Mouse (Mus musculus) limb, embryonic 13.5 days (tissue): Measurements from ENCODE around the gene Lrch1. TPM values are rescaled to one million over a fixed set of nuclear protein-coding genes. Genes with fewer than 3 reads are reported as not detected.

Source experiments
- ATAC-seq: fragments of 200-750 bp; cut with Nextera tagmentation; 2 replicates; pipeline ENCODE4 v1.8.0; 2017; ENCODE audit warnings: low read depth, moderate number of reproducible peaks, moderate TSS enrichment; ENCODE audit not compliant: low FRiP score
- H3K27ac ChIP-seq: fragments of 300-500 bp; sonication (generic); 2 replicates; pipeline ENCODE4 v1.5.1; 2015; ENCODE audit warnings: inconsistent platforms, mild to moderate bottlenecking, moderate library complexity
- H3K27me3 ChIP-seq: fragments of 300-500 bp; sonication (generic); 2 replicates; pipeline ENCODE4 v1.6.1; 2015; ENCODE audit warnings: mild to moderate bottlenecking, inconsistent platforms
- H3K36me3 ChIP-seq: fragments of 300-500 bp; sonication (generic); 2 replicates; pipeline ENCODE4 v1.6.1; 2015; ENCODE audit warnings: inconsistent platforms, mild to moderate bottlenecking, moderate library complexity
- H3K4me1 ChIP-seq: fragments of 300-500 bp; sonication (generic); 2 replicates; pipeline ENCODE4 v1.6.1; 2015; ENCODE audit warnings: inconsistent platforms
- H3K4me2 ChIP-seq: fragments of 300-500 bp; sonication (generic); replicated peaks from 2 replicates; pipeline ENCODE4 v1.6.1; 2015; ENCODE audit warnings: inconsistent platforms, mild to moderate bottlenecking, moderate library complexity
- H3K4me3 ChIP-seq: fragments of 300-500 bp; sonication (generic); 2 replicates; pipeline ENCODE4 v1.5.1; 2015; ENCODE audit warnings: moderate library complexity, mild to moderate bottlenecking, inconsistent platforms
- H3K9ac ChIP-seq: fragments of 300-500 bp; sonication (generic); 2 replicates; pipeline ENCODE4 v1.6.1; 2015; ENCODE audit warnings: mild to moderate bottlenecking, inconsistent platforms
- H3K9me3 ChIP-seq: fragments of 300-500 bp; sonication (generic); 2 replicates; pipeline ENCODE4 v1.6.1; 2016; ENCODE audit warnings: inconsistent platforms
- WGBS: fragments of 180-500 bp; shearing (Covaris S2); methylation state at CpG from one replicate; pipeline ENCODE4 v1.1.7; 2015; 5-methylcytosine and 5-hydroxymethylcytosine counted together
- polyA plus RNA-seq: library from polyadenylated mRNA; unstranded; fragments of >200 nt; fragmentation: Nextera tagmentation; extraction: Ambion mirVana; gene quantifications from 2 replicates; pipeline ENCODE4 v1.2.1, GENCODE M21; 2015

The Lrch1 gene
- polyA plus RNA-seq, 1 experiment from 2014 or later: 14.6 TPM

GRCm38 (mm10) chr14:74838816-74839215, 108.9 kb downstream of the Lrch1 start:
- Histone ChIP-seq H3K4me2 (no peak overlapping the region), H3K27me3 (no peaks in the 10 kb centered on the region), H3K9me3 (no peaks in the 10 kb centered on the region), H3K36me3 (peaks cover 5% of the 10 kb centered on the region; the same call in 1 of the 2 replicates), H3K4me1 (peaks cover 22% of the 10 kb centered on the region), H3K4me3 (no peak overlapping the region), H3K9ac (no peak overlapping the region), H3K27ac (no peak overlapping the region)
- 85% methylated on average over 7 of the region's 7 CpGs for WGBS
- ATAC-seq: no peak

GRCm38 (mm10) chr14:74835010-74835409, 112.7 kb downstream of the Lrch1 start:
- WGBS: 60% methylated on average over 1 of the region's 1 CpGs
- no peak overlapping the region for H3K9ac ChIP-seq
- H3K4me2 ChIP-seq: no peak overlapping the region
- no peaks in the 10 kb centered on the region for H3K9me3 ChIP-seq
- H3K27me3 ChIP-seq: no peaks in the 10 kb centered on the region
- H3K4me3 ChIP-seq: no peak overlapping the region
- peaks cover 5% of the 10 kb centered on the region; the same call in 1 of the 2 replicates for H3K36me3 ChIP-seq
- no peak overlapping the region for H3K27ac ChIP-seq
- H3K4me1 ChIP-seq: peaks cover 13% of the 10 kb centered on the region
- no peak for ATAC-seq

DNA sequence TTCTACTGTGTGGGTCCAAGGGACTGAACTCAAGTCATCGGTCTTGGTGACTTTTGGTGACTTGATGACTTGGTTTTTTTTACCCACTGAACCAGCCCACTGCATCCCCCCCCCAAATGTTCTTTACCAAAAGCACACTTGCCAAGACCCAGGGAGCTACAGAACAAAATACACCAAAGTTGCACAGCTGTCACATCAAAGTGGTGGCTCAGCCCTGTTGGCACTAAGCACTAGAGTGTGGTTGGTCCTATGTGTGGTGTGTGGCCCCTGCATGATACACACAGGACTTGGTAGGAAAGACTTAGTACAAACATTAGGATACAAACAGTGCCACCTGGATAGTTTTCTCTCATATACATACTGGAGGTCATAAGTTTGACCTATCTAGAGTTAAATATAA, 113.5 kb downstream of the Lrch1 start:
- 96% methylated on average over 1 of the region's 1 CpGs for WGBS
- Histone ChIP-seq H3K36me3 (peaks cover 5% of the 10 kb centered on the region; the same call in 1 of the 2 replicates), H3K4me1 (peaks cover 8% of the 10 kb centered on the region; the same call in 1 of the 2 replicates), H3K27ac (no peak overlapping the region), H3K9me3 (no peaks in the 10 kb centered on the region), H3K9ac (no peak overlapping the region), H3K27me3 (no peaks in the 10 kb centered on the region), H3K4me2 (no peak overlapping the region), H3K4me3 (no peak overlapping the region)
- ATAC-seq: no peak

DNA sequence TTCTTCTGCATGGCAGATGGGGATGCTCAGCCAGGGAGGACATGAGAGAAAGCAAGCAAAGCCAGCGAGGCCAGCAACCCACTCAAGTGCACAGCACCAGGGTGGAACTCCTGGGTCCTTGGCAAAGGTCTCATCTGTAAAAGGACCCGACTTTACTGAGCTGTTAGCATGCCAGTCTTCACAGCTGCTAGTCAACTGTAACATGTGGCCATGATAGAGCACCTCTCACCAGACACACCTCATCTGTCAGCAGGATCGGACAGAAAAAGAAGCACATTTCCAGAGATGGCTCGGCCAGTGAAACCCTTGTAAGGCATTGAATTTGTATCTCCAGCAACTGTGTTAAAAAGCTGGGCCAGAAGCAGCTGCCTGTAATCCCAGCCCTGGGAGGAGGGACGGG, 116.0 kb downstream of the Lrch1 start:
- H3K27me3 ChIP-seq: no peaks in the 10 kb centered on the region
- H3K4me3 ChIP-seq: no peak overlapping the region
- WGBS: 65% methylated on average over 5 of the region's 5 CpGs
- no peaks in the 10 kb centered on the region for H3K9me3 ChIP-seq
- peaks cover 5% of the 10 kb centered on the region; the same call in 1 of the 2 replicates for H3K36me3 ChIP-seq
- H3K4me1 ChIP-seq: peaks cover 8% of the 10 kb centered on the region; the same call in 1 of the 2 replicates
- no peak for ATAC-seq
- H3K4me2 ChIP-seq: no peak overlapping the region
- H3K9ac ChIP-seq: 0 out of 2 replicates have a peak overlapping the region, but pooled peaks have one; percentile 0
- H3K27ac ChIP-seq: no peak overlapping the region; the same call in 1 of the 2 replicates

DNA sequence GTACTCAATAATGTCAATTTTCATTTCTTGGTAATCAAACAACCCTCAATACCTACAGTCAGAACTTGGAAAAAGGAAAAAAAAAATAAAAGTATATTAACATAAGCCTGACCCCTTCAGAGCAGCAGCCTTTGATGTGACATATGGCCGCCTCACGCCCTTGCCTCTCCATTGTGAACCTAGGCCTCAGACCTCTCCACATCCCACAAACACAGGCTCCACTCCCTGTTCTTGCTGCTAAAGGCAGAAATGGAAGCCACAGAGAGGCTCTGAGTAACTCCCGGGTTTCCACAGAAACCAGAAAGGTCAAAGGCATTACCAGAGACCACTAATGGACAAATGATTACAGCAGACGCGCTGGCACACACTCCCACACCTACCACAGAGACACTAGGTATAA, 116.6 kb downstream of the Lrch1 start:
- peaks cover 5% of the 10 kb centered on the region; the same call in 1 of the 2 replicates for H3K36me3 ChIP-seq
- no peaks in the 10 kb centered on the region for H3K9me3 ChIP-seq
- peaks cover 8% of the 10 kb centered on the region; the same call in 1 of the 2 replicates for H3K4me1 ChIP-seq
- H3K9ac ChIP-seq: 0 out of 2 replicates have a peak overlapping the region, but pooled peaks have one; percentile 0
- H3K4me3 ChIP-seq: no peak overlapping the region
- H3K27me3 ChIP-seq: no peaks in the 10 kb centered on the region
- 62% methylated on average over 5 of the region's 5 CpGs for WGBS
- H3K4me2 ChIP-seq: no peak overlapping the region
- no peak for ATAC-seq
- no peak overlapping the region for H3K27ac ChIP-seq

DNA sequence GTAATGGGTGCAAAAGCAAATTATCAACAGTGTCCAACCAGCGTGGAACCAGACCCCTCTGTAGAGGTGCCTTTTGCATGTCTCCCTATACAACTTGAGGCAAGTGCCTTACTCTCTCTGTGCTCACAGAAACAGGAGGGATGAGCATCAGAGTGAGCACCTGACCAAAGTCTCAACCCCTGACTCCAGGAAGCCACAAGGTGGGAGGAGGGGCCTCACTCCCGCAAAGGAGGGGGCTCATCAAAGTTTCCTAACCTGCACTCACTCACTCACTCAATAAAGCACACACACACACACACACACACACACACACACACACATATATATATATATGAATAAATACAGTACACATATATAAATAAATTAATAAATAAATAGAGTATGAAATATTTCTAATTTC, 117.1 kb downstream of the Lrch1 start:
- no peak overlapping the region for H3K4me3 ChIP-seq
- H3K4me1 ChIP-seq: peaks cover 8% of the 10 kb centered on the region; the same call in 1 of the 2 replicates
- H3K4me2 ChIP-seq: no peak overlapping the region
- no peak for ATAC-seq
- no peak overlapping the region for H3K9ac ChIP-seq
- peaks cover 5% of the 10 kb centered on the region; the same call in 1 of the 2 replicates for H3K36me3 ChIP-seq
- 79% methylated on average over 2 of the region's 2 CpGs for WGBS
- no peak overlapping the region for H3K27ac ChIP-seq
- H3K27me3 ChIP-seq: no peaks in the 10 kb centered on the region
- H3K9me3 ChIP-seq: no peaks in the 10 kb centered on the region

- no peak overlapping the region for H3K9ac ChIP-seq
- peaks cover 8% of the 10 kb centered on the region; the same call in 1 of the 2 replicates for H3K36me3 ChIP-seq
- peaks cover 28% of the 10 kb centered on the region for H3K4me1 ChIP-seq
- H3K27ac ChIP-seq: no peak overlapping the region
- no peak overlapping the region for H3K4me2 ChIP-seq
- ATAC-seq: no peak
- H3K4me3 ChIP-seq: no peak overlapping the region
- H3K9me3 ChIP-seq: no peaks in the 10 kb centered on the region
- 62% methylated on average over 7 of the region's 7 CpGs for WGBS
- no peaks in the 10 kb centered on the region for H3K27me3 ChIP-seq
These were observed 124.7 kb downstream of the Lrch1 start for GRCm38 (mm10) chr14:74822757-74823680.

DNA sequence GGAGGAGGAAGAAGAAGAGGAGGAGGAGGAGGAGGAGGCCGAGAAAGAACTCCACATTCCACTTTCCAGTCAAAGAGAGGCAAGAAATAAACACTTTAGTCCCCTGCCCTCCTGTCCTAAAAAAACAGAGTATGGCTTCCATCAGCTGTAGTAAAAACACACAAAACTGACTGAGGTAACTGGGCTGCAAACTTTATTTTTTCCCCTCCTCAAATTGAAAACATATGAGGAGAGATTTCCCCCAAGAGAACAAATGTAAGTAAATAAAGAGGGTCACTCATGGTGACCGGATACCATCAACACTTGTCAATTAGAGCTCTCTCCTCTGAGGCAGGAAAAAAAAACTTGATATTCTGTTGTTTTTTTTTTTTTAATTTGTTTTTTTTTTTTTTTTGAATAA, 125.6 kb downstream of the Lrch1 start:
- no peak overlapping the region for H3K9ac ChIP-seq
- ATAC-seq: no peak
- 17% methylated on average over 2 of the region's 2 CpGs for WGBS
- H3K9me3 ChIP-seq: no peaks in the 10 kb centered on the region
- H3K4me3 ChIP-seq: no peak overlapping the region
- no peak overlapping the region for H3K27ac ChIP-seq
- H3K4me1 ChIP-seq: peaks cover 28% of the 10 kb centered on the region
- no peaks in the 10 kb centered on the region for H3K27me3 ChIP-seq
- peaks cover 9% of the 10 kb centered on the region; the same call in 1 of the 2 replicates for H3K36me3 ChIP-seq
- no peak overlapping the region for H3K4me2 ChIP-seq

DNA sequence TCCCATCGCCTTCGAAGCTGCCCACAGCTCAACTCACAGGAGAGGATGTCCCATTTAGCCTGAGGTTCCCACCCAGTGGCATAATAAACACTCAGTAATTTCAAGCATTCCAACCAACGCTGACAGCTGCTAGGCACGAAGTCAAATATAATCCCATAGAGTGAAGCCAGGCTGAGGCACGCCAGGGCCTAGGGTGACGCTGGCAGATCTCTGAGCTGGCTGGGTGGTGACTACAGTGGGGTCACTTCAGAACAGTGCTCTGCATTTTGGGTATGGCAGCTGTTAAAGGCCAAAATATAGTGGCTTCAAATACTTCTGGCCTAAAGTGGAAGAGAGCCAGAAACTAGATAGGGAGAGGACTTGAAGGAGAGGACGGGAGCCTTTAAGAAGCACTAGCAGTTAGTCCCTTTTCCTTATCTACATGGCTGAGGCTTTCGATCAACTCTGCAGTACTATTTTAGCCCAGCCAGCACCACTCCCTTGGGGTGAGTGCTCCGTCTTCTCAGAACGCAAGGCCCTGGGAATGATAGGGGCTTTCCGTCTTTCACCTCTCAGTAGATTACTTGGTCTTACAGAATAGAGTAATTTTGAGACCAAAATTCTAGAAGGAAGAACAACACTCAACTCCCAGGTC, 127.4 kb downstream of the Lrch1 start:
- H3K36me3 ChIP-seq: peaks cover 11% of the 10 kb centered on the region
- peaks cover 28% of the 10 kb centered on the region for H3K4me1 ChIP-seq
- no peak overlapping the region for H3K4me3 ChIP-seq
- peak; percentile 52; the same call in 1 of the 2 replicates for ATAC-seq
- no peak overlapping the region for H3K27ac ChIP-seq
- H3K9me3 ChIP-seq: no peaks in the 10 kb centered on the region
- H3K9ac ChIP-seq: no peak overlapping the region
- WGBS: 81% methylated on average over 11 of the region's 11 CpGs
- no peak overlapping the region for H3K4me2 ChIP-seq
- H3K27me3 ChIP-seq: no peaks in the 10 kb centered on the region

DNA sequence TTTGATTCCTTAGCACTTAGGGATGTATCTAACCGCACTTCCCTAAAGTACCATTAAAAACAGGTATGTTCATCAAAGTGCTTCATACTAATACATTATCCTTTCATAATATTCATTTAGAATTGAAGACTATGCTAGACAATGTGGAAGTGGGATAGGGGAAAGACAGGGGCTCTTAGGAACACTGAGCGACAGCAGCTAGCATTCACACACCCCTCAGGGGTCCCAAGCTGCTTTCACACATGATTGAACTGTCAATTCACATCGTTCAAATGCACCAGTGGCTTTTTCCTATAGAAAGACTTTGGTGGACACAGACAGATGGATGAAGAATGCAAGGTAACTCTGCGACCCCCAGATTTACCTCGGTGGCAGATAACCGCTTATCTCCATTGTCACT, 131.0 kb downstream of the Lrch1 start:
- no peaks in the 10 kb centered on the region for H3K27me3 ChIP-seq
- no peak overlapping the region for H3K4me2 ChIP-seq
- H3K9ac ChIP-seq: no peak overlapping the region
- no peaks in the 10 kb centered on the region for H3K9me3 ChIP-seq
- no peak overlapping the region for H3K4me3 ChIP-seq
- peaks cover 11% of the 10 kb centered on the region for H3K4me1 ChIP-seq
- no peak overlapping the region for H3K27ac ChIP-seq
- H3K36me3 ChIP-seq: peaks cover 11% of the 10 kb centered on the region
- ATAC-seq: no peak
- WGBS: 93% methylated on average over 6 of the region's 6 CpGs

DNA sequence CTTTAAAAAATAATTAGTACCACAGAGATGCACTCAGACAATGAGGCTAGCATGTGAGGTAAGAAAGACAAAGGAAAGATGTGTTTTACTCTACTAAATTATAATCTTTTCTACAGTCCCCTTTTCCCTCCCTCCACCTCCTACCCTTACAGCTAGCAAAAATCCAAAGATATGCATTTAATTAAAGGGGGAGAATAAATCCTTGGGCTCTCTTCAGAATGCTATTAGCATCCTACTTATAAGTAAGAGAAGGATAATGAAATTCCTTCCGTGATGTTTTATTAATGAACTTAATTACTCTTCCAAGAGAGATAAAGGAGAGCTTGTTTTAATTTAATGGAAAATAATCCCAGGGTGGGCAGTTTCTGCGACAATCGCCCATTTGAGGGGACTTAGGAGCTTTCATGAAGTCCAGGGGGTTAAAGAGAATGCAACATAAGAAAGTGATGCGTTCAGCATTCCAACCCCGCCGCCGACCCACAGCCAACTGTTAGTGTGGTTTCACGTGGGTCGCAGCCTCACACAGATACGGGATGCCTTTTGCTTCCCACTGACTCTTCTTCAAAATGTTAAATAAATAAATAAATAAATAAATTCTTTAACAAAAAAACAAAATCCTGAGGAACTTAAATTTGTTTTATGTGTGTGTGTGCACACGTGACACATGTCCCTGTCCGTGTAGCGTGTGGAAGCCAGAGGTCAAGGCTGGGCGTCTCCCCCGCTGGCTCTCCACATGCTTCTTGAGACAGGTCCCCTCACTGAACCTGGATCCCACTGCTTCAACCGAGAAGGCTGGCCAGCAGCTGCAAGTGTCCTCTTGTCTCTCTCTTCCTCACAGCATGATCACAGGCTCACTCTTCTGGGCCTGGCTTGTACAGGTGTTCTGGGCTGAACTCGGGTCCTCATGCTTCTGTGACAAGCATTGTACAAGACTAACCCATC, 132.6 kb downstream of the Lrch1 start:
- Histone ChIP-seq H3K9ac (no peak overlapping the region), H3K27me3 (no peaks in the 10 kb centered on the region), H3K4me3 (no peak overlapping the region), H3K27ac (no peak overlapping the region), H3K4me2 (no peak overlapping the region), H3K4me1 (peaks cover 10% of the 10 kb centered on the region), H3K9me3 (no peaks in the 10 kb centered on the region), H3K36me3 (peaks cover 19% of the 10 kb centered on the region)
- WGBS: 83% methylated on average over 17 of the region's 17 CpGs
- no peak for ATAC-seq
